Mouse (Mus musculus) left cerebral cortex, postnatal 10 days (tissue): ENCODE measurements around the gene Slc9a2. TPM values are rescaled to one million over a fixed set of nuclear protein-coding genes. Genes with fewer than 3 reads are reported as not detected.
"Not testable (repeated sequence)": the region's sequence is repeated elsewhere in the genome, so short reads cannot be mapped to it uniquely, and the experiment has no call there.

Experiments
- DNase-seq, 2 experiments: peaks; one replicate each; pipeline ENCODE4 v3.0.0; 2021 to 2022; ENCODE audit warnings: low spot score in 2 of 2, mixed read lengths in 1 of 2; ENCODE audit errors: extremely low spot score in 1 of 2
- intact Hi-C: fragments of 180-260 bp; cut with DNase I; formaldehyde crosslinking; loops from one replicate; pipeline ENCODE4 v1.15.1; 2025
- total RNA-seq, 2 experiments: library from RNA; stranded (reverse); gene quantifications; 2 replicates each; pipeline ENCODE4 v1.2.3; 2021

Slc9a2 gene
- total RNA-seq, 2 experiments from 2014 or later, result 2.8 to 3.6 TPM

GRCm38 (mm10) chr1:40681699-40682510, 1.5 kb downstream of the Slc9a2 start:
- DNase-seq, result peak in 1 of 2 experiments; percentile 27
- intact Hi-C loops, result no loop called here

GRCm38 (mm10) chr1:40694296-40694695, 13.9 kb downstream of the Slc9a2 start:
- intact Hi-C loops, result no loop called here
- peak in 1 of 2 experiments; percentile 26 for DNase-seq

GRCm38 (mm10) chr1:40696436-40696835, 16.1 kb downstream of the Slc9a2 start:
- no peak for DNase-seq
- intact Hi-C loops, result no loop called here

DNA sequence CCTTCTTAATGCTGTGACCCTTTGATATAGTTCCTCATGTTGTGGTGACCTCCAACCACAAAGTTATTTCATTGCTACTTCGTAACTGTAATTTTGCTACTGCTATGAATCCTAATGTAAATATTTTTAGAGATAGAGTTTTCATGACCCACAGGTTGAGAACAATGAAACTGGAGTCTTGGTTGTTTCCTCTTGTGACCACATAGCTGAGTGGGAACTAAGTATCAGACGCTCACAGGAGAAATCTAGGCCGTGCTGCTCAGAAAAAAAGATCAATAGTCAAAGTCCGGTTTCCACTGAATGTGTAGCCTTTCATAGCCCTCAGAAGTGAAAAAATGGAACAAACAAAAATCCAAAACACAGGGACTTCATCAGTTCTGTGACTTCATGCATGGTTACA, 24.7 kb downstream of the Slc9a2 start:
- intact Hi-C loops, result no loop called here
- no peak for DNase-seq

DNA sequence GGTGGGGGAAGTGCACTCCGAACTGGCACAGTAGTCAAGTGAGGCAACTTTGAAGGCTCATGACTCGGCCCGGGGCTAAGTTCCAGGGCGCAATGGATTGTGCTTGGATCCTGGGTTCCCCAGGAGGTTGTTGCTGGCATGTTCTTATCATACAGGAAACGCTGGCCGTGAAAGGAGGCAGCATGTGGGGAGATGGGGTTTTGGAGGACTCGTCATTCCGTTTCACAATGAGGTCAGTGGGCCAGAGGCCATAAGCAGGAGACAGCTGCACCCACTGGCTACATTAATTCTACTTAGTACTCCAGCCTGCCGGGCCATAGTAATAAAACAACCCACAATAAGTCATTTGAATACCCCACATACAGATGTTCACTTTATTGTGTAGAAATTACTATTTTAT, 34.6 kb downstream of the Slc9a2 start:
- DNase-seq, result no peak
- intact Hi-C loops, result no loop called here

DNA sequence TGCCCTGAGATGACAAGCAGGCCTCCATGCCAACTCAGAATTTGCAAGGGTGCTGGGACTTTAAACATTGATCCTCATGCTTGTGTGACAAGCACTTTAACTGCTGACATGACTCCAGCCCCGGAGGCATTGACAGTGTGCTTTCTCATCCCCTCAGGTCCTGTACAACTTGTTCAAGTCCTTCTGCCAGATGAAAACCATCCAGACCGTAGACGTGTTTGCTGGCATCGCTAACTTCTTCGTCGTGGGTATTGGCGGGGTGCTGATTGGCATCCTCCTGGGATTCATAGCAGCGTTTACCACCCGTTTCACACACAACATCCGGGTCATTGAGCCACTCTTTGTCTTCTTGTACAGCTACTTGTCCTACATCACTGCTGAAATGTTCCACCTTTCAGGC, 45.7 kb downstream of the Slc9a2 start:
- DNase-seq, result no peak
- intact Hi-C loops, result no loop called here

DNA sequence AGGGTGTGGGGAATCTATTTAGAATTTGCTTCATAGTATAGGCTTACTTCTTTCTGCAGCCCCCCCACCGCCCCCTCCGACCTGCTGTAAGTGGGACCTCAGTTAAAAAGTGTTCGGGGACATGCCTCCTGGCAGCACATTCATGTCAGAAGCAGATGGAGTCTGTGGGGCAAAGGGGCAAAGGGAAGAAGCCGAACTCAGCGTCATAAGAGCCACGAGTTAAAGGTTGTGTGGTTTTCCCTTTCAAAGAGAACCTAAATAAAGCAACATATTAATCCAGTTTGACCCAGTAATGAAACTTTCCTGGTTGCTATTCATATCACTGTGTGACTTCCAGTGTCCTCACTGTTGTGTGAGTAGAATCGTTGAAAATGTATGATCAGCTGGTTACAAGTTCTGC, 47.0 kb downstream of the Slc9a2 start:
- DNase-seq, result no peak
- intact Hi-C loops, result no loop called here

DNA sequence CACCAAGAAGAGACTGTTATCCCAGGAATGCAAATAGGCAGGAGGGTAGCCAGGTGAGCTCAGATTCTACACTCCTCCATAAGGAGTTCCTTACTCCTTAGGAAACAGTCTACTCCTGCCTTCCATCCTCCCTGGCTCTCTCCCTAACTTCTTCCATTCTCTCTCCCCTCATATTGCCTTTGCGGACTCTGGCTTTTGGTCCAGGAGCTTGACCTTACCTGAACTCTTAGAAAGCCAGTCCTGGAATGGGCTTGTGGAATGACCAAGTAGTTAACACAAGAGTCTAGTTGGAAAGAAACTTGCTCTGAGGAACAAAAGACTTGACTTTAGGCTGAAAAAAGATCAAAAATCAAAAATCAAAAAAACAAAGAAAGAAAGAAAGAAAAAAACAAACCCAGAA, 48.3 kb downstream of the Slc9a2 start:
- intact Hi-C loops, result no loop called here
- no peak for DNase-seq

GRCm38 (mm10) chr1:40737671-40738070, 57.3 kb downstream of the Slc9a2 start:
- intact Hi-C loops, result no loop called here

GRCm38 (mm10) chr1:40738246-40738645, 57.9 kb downstream of the Slc9a2 start:
- DNase-seq, intact Hi-C loops: not testable (repeated sequence)

More at GRCm38 (mm10) chr1:40737671-40738070, 57.3 kb downstream of the Slc9a2 start:
- no peak for DNase-seq

GRCm38 (mm10) chr1:40740739-40741138, 60.4 kb downstream of the Slc9a2 start:
- intact Hi-C loops, result no loop called here
- DNase-seq, result no peak

- intact Hi-C loops, result no loop called here
- no peak for DNase-seq
Observed at GRCm38 (mm10) chr1:40746089-40746488, 65.7 kb downstream of the Slc9a2 start.

- intact Hi-C loops, result no loop called here
- DNase-seq, result no peak
Observed at GRCm38 (mm10) chr1:40759751-40760445, 79.5 kb downstream of the Slc9a2 start.

DNA sequence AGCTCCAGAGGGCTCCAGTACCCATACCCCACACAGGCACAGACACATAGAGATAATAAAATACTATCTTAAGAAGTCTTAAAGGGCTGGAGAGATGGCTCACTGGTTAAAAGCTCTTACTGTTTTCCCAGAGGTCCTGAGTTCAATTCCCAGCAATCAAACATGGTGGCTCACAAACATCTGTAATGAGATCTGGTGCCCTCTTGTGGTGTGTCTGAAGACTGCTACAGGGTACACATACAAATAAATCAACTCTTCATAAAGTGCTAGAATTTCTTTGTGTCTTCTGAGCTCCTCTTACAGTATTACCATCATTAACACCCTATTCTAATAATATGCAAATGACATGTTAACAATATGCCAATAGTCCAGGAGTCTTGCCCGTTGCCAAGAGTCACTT, 83.7 kb downstream of the Slc9a2 start:
- DNase-seq, result no peak

DNA sequence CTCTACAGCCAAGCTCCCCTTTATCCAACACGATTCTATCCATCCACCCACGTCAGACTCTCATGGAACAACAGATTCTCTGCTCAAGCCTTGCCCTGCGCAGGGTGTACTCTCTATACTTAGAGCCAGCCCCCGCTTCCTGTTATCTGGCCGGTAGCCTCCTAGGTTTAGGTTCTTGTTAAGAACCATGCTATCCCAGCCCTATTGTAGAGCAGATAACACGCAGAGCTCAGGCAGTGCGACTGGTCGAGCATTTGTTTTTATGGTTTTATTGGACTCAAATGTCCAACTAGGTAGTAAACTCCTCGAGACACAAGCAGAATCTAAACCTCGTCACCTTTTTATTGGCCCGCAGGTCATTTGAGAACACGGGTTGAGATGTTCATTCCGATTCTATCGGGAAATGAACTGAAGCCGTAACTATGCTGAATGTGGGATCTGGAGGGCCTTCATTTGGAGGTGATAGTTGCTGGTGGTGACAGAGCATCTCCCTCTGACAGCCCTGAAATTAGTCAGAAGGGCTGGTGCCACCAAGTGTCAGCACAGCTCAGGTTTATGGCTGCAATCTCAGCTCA, 84.4 kb downstream of the Slc9a2 start:
- DNase-seq, result no peak
- intact Hi-C loops, result no loop called here

More for the DNA sequence above, 83.7 kb downstream of the Slc9a2 start:
- intact Hi-C loops, result no loop called here

DNA sequence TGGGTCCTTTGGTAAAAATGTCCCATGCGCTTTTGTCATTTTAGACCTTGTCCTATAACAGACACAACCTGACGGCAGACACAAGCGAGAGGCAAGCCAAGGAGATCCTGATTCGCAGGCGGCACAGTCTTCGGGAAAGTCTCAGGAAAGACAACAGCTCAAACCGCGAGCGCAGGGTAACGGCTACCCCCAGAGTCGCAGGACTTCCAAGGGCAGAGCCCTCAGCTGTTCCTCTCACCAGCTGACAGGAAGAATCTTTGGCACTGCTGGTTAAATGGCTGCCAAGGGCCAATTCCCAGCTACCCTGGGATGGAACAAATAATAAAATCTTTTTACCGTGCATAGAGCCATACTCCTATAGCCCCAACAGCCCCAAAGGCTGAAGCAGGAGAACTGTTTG, 85.1 kb downstream of the Slc9a2 start:
- DNase-seq, result no peak
- intact Hi-C loops, result no loop called here

- intact Hi-C loops, result no loop called here
- no peak for DNase-seq
Observed at GRCm38 (mm10) chr1:40767588-40767987, 87.2 kb downstream of the Slc9a2 start.

DNA sequence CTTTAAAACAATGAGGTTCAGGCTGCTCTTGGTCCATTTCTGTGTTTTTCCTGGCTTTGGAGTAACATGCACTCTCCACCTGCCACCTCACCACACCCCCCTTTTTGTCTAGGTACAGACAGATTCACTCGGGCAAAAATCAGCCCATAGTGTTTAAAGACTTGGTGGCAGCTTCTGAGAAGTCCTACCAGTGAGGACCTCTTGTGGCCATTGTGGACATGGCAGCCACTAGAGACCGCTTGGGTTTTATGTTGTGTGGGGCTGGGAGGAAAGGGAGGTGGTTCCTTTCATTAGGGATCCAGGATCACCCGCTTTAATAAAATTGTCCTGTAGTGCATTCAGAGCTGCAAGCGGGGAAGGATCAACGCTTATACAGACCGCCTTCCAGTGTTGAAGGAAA, 88.2 kb downstream of the Slc9a2 start:
- intact Hi-C loops, result no loop called here
- peak in 1 of 2 experiments; percentile 38 for DNase-seq

DNA sequence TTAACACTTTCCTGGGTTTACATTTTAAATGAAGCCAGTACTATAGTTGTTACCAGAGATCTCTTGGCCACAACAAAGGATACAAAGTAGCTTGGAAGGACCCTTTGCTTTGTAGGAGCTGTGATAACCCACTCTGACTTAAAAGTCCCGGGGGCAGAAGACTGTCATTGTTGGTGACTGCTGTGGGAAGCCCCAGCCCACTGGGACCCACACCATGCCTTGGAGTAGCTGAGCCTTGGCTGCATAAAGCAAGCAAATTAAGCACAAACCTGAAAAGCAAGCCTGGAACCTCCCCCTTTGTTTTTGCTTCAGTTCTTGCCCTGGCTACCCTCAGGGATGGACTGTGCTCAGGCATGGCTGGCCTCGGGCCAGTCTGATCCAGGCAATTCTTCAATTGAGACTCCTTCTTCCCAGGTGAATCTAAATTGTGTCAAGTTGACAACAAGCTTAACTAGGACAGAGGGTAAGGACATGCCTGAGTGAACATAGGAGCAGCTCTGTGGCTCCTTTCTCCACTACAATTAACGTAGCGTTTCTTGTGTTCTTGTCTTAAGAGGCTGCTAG, 89.0 kb downstream of the Slc9a2 start:
- intact Hi-C loops, result no loop called here
- no peak for DNase-seq
